Mouse (Mus musculus): ENCODE results near the gene Atp6v1e2. TPM values are rescaled to one million over a fixed set of nuclear protein-coding genes. Genes with fewer than 3 reads are reported as not detected.

Atp6v1e2 gene
- polyA plus RNA-seq, 1 experiment, result not detected

DNA sequence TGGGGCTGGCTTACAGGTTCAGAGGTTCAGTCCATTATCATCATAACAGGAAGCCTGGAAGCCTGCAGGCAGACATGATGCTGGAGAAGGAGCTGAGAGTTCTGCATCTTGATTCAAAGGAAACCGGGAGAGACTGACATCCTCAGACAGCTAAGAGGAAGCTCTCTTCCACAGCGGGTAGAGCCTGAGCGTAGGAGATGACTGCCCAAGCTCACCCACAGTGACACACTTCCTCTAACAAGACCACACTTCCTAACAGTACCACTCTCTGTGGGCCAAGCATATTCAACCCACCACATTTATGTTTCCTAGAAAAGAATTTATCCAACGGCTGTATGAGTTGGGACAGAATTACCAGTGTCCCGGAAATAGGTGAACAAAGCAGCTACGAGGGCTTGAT is 30.8 kb upstream of the Atp6v1e2 start:
- no peak overlapping the region for H3K27ac ChIP-seq (ENCODE audit: insufficient read depth, low read length)
- H3K4me1 ChIP-seq (ENCODE audit: control insufficient read depth, insufficient read depth, low read length), result no peaks in the 10 kb centered on the region
- TF ChIP-seq POLR2A (IDR thresholded peaks at IDR 0.05; ENCODE audit: low read depth, low read length) (no peak), CTCF (IDR thresholded peaks at IDR 0.05; ENCODE audit: borderline replicate concordance, insufficient read depth, low read length) (no peak)
- H3K4me3 ChIP-seq (ENCODE audit: insufficient read depth, low read length), result no peak overlapping the region

GRCm38 (mm10) chr17:86976387-86976786 is 28.7 kb upstream of the Atp6v1e2 start:
- no peaks in the 10 kb centered on the region for H3K4me1 ChIP-seq (ENCODE audit: control insufficient read depth, insufficient read depth, low read length)
- TF ChIP-seq CTCF (IDR thresholded peaks at IDR 0.05; ENCODE audit: borderline replicate concordance, insufficient read depth, low read length) (no peak), POLR2A (IDR thresholded peaks at IDR 0.05; ENCODE audit: low read depth, low read length) (no peak)
- no peak overlapping the region for H3K27ac ChIP-seq (ENCODE audit: insufficient read depth, low read length)
- H3K4me3 ChIP-seq (ENCODE audit: insufficient read depth, low read length), result no peak overlapping the region

DNA sequence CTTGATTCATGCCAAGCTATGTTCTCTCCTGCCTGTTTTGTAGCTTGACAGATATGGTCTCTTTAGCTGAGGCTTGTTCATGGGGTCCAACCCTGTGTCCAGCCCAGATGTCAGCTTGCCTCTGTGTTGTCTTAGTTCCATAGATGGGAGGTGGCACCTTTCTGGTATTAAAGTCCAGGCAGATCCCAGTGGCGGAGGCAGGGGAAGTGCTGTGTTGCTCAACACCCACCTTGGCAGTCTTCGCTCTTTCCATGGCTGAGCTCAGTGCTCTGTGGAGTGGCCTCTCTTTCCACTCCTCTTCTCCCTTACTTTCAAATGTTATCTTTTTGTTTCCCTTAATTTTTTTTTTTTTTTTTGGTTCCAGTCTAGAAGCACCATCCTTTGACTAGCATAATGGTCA is 25.4 kb upstream of the Atp6v1e2 start:
- Histone ChIP-seq H3K4me3 (ENCODE audit: insufficient read depth, low read length) (no peak overlapping the region), H3K27ac (ENCODE audit: insufficient read depth, low read length) (no peak overlapping the region), H3K4me1 (ENCODE audit: control insufficient read depth, insufficient read depth, low read length) (no peaks in the 10 kb centered on the region)
- no peak for TF ChIP-seq CTCF (IDR thresholded peaks at IDR 0.05; ENCODE audit: borderline replicate concordance, insufficient read depth, low read length)
- TF ChIP-seq POLR2A (IDR thresholded peaks at IDR 0.05; ENCODE audit: low read depth, low read length), result no peak

- Histone ChIP-seq H3K27ac (ENCODE audit: insufficient read depth, low read length) (no peak overlapping the region), H3K4me1 (ENCODE audit: control insufficient read depth, insufficient read depth, low read length) (no peaks in the 10 kb centered on the region), H3K4me3 (ENCODE audit: insufficient read depth, low read length) (no peak overlapping the region)
- TF ChIP-seq POLR2A (IDR thresholded peaks at IDR 0.05; ENCODE audit: low read depth, low read length) (no peak), CTCF (IDR thresholded peaks at IDR 0.05; ENCODE audit: borderline replicate concordance, insufficient read depth, low read length) (no peak)
Measured at GRCm38 (mm10) chr17:86971860-86972259, 24.2 kb upstream of the Atp6v1e2 start.

DNA sequence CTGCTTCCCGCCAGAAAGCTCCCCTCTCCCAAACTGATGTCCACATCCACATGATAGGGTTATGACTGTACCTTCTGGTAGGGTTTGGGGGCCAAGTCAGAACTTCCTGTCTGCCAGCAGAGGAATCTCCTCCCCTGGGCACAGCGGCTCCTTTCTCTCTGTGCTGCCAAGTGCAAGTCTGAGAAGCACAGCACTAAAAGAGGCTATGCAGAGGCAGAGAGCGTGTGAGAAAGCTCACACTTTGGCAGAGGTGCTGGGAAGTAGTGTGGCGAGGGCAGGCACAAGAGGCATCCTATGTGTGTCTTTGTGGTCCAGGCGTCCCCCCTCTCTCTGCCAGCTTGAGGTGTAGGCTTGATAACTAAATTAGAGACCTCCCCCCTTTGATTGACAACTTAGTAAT is 23.3 kb upstream of the Atp6v1e2 start:
- no peak overlapping the region for H3K4me3 ChIP-seq (ENCODE audit: insufficient read depth, low read length)
- H3K27ac ChIP-seq (ENCODE audit: insufficient read depth, low read length), result no peak overlapping the region
- H3K4me1 ChIP-seq (ENCODE audit: control insufficient read depth, insufficient read depth, low read length), result no peaks in the 10 kb centered on the region
- TF ChIP-seq CTCF (IDR thresholded peaks at IDR 0.05; ENCODE audit: borderline replicate concordance, insufficient read depth, low read length), result no peak
- TF ChIP-seq POLR2A (IDR thresholded peaks at IDR 0.05; ENCODE audit: low read depth, low read length), result no peak

- no peak overlapping the region for H3K27ac ChIP-seq (ENCODE audit: insufficient read depth, low read length)
- no peak for TF ChIP-seq CTCF (IDR thresholded peaks at IDR 0.05; ENCODE audit: borderline replicate concordance, insufficient read depth, low read length)
- TF ChIP-seq POLR2A (IDR thresholded peaks at IDR 0.05; ENCODE audit: low read depth, low read length), result no peak
Measured at GRCm38 (mm10) chr17:86970026-86970750, 22.5 kb upstream of the Atp6v1e2 start.

GRCm38 (mm10) chr17:86969582-86969981 is 21.9 kb upstream of the Atp6v1e2 start:
- TF ChIP-seq CTCF (IDR thresholded peaks at IDR 0.05; ENCODE audit: borderline replicate concordance, insufficient read depth, low read length) (no peak), POLR2A (IDR thresholded peaks at IDR 0.05; ENCODE audit: low read depth, low read length) (no peak)
- Histone ChIP-seq H3K4me1 (ENCODE audit: control insufficient read depth, insufficient read depth, low read length) (no peaks in the 10 kb centered on the region), H3K4me3 (ENCODE audit: insufficient read depth, low read length) (no peak overlapping the region), H3K27ac (ENCODE audit: insufficient read depth, low read length) (no peak overlapping the region)

More at GRCm38 (mm10) chr17:86970026-86970750, 22.5 kb upstream of the Atp6v1e2 start:
- Histone ChIP-seq H3K4me1 (ENCODE audit: control insufficient read depth, insufficient read depth, low read length) (no peaks in the 10 kb centered on the region), H3K4me3 (ENCODE audit: insufficient read depth, low read length) (no peak overlapping the region)

GRCm38 (mm10) chr17:86968581-86968980 is 20.9 kb upstream of the Atp6v1e2 start:
- no peaks in the 10 kb centered on the region for H3K4me1 ChIP-seq (ENCODE audit: control insufficient read depth, insufficient read depth, low read length)
- TF ChIP-seq POLR2A (IDR thresholded peaks at IDR 0.05; ENCODE audit: low read depth, low read length) (no peak), CTCF (IDR thresholded peaks at IDR 0.05; ENCODE audit: borderline replicate concordance, insufficient read depth, low read length) (no peak)

GRCm38 (mm10) chr17:86967536-86968525 is 20.1 kb upstream of the Atp6v1e2 start:
- TF ChIP-seq CTCF (IDR thresholded peaks at IDR 0.05; ENCODE audit: borderline replicate concordance, insufficient read depth, low read length) (no peak), POLR2A (IDR thresholded peaks at IDR 0.05; ENCODE audit: low read depth, low read length) (no peak)
- Histone ChIP-seq H3K4me3 (ENCODE audit: insufficient read depth, low read length) (no peak overlapping the region), H3K27ac (ENCODE audit: insufficient read depth, low read length) (no peak overlapping the region), H3K4me1 (ENCODE audit: control insufficient read depth, insufficient read depth, low read length) (no peaks in the 10 kb centered on the region)

More at GRCm38 (mm10) chr17:86968581-86968980, 20.9 kb upstream of the Atp6v1e2 start:
- Histone ChIP-seq H3K4me3 (ENCODE audit: insufficient read depth, low read length) (no peak overlapping the region), H3K27ac (ENCODE audit: insufficient read depth, low read length) (no peak overlapping the region)

Data from embryonic fibroblast, embryonic 13.5 days (primary cell).